Mouse (Mus musculus): Measurements from ENCODE around the gene Ublcp1. TPM values are rescaled to one million over a fixed set of nuclear protein-coding genes. Genes with fewer than 3 reads are reported as not detected.

The Ublcp1 gene
- polyA plus RNA-seq, 1 experiment from 2014 or later = 36.9 TPM

DNA sequence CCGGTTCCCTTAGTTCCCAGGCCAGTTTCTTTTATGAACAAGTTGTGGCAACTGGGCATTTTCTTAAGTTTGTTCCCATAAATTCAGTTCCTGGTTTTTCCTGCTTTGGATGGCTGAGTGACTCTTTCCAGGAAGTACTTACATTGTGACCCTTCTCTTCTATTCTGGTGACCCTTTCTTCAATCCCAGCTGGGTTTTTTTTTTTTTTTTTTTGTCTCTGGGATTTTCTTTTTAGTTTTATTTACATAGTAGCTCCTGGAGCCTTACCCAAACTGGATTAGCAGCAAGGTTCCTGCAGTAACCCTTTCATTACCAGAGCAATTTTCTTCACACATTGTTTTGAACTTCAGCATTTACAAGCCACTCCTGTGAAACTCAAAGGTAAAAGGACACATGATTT, 46.1 kb upstream of the Ublcp1 start:
- ATAC-seq (ENCODE audit: low FRiP score, low TSS enrichment) = no peak
- DNase-seq (ENCODE audit: low spot score) = no peak
- Histone ChIP-seq H3K9me3 (ENCODE audit: control insufficient read depth, low read length) (no peaks in the 10 kb centered on the region), H3K9ac (ENCODE audit: low read length) (no peak overlapping the region), H3K4me3 (ENCODE audit: low read depth, low read length) (no peak overlapping the region), H3K4me2 (replicated peaks; ENCODE audit: low read depth) (no peak overlapping the region), H3K4me1 (replicated peaks; ENCODE audit: control insufficient read depth, insufficient read depth) (0 out of 2 replicates have a peak, but pooled peaks cover 4% of the 10 kb centered on the region), H3K27me3 (ENCODE audit: control insufficient read depth, insufficient read depth, low read length) (no peaks in the 10 kb centered on the region), H3K27ac (replicated peaks) (no peak overlapping the region), H3K36me3 (ENCODE audit: control insufficient read depth, insufficient read depth, low read length) (no peaks in the 10 kb centered on the region)
- 16% methylated on average over 1 of the region's 1 CpGs for WGBS
- TF ChIP-seq EP300 (optimal IDR thresholded peaks at IDR 0.05) = no peak
- TF ChIP-seq CTCF (IDR thresholded peaks at IDR 0.05; ENCODE audit: low read depth) = no peak

DNA sequence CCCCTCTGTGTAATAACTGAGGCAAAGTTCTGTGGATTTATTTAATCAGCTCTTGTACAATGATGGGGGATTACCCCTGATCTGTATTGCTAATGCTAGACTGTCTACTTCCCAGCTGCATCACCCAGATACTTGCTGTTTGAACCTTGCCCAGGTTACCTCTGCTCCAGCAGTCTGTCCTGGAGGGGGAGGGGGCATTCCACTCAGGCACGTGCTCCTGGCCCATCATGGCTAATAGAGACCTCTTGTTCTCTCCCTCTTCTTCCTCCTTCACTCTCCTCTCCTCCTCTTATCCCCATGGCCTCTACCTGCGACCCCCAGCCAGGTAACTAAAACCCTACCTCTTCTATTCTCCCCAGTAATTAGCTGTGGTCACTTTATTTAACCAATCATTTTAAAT, 44.4 kb upstream of the Ublcp1 start:
- 0 out of 2 replicates have a peak, but pooled peaks cover 4% of the 10 kb centered on the region for H3K4me1 ChIP-seq (replicated peaks; ENCODE audit: control insufficient read depth, insufficient read depth)
- H3K27me3 ChIP-seq (ENCODE audit: control insufficient read depth, insufficient read depth, low read length) = no peaks in the 10 kb centered on the region
- no peaks in the 10 kb centered on the region for H3K36me3 ChIP-seq (ENCODE audit: control insufficient read depth, insufficient read depth, low read length)
- no peak for TF ChIP-seq EP300 (optimal IDR thresholded peaks at IDR 0.05)
- no peak for TF ChIP-seq CTCF (IDR thresholded peaks at IDR 0.05; ENCODE audit: low read depth)
- H3K4me3 ChIP-seq (ENCODE audit: low read depth, low read length) = no peak overlapping the region
- 49% methylated on average over 2 of the region's 2 CpGs for WGBS
- no peaks in the 10 kb centered on the region for H3K9me3 ChIP-seq (ENCODE audit: control insufficient read depth, low read length)
- H3K4me2 ChIP-seq (replicated peaks; ENCODE audit: low read depth) = no peak overlapping the region
- H3K27ac ChIP-seq (replicated peaks) = no peak overlapping the region
- no peak for DNase-seq (ENCODE audit: low spot score)
- no peak overlapping the region for H3K9ac ChIP-seq (ENCODE audit: low read length)
- ATAC-seq (ENCODE audit: low FRiP score, low TSS enrichment) = no peak

DNA sequence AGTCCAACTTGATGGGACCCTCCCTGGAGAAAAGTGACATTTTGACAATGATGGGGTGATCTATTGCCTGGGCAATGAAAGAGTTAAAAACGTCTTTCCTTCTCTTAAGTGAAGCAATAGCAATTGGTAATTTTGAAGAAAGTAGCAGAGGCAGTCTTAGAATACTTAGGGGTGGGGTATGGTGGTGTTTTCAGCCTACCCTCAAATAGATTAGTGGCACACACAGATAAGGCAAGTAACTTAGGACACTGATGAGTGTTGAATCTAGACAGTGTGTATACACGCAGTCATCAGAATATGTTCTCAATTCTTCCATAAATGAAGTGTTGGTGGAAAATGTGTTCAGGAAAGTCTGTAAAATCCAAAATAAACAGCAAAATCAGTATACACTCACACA, 42.7 kb upstream of the Ublcp1 start:
- WGBS = 54% methylated on average over 2 of the region's 2 CpGs
- 0 out of 2 replicates have a peak, but pooled peaks cover under 1% of the 10 kb centered on the region for H3K4me1 ChIP-seq (replicated peaks; ENCODE audit: control insufficient read depth, insufficient read depth)
- TF ChIP-seq EP300 (optimal IDR thresholded peaks at IDR 0.05) = no peak
- TF ChIP-seq CTCF (IDR thresholded peaks at IDR 0.05; ENCODE audit: low read depth) = no peak

DNA sequence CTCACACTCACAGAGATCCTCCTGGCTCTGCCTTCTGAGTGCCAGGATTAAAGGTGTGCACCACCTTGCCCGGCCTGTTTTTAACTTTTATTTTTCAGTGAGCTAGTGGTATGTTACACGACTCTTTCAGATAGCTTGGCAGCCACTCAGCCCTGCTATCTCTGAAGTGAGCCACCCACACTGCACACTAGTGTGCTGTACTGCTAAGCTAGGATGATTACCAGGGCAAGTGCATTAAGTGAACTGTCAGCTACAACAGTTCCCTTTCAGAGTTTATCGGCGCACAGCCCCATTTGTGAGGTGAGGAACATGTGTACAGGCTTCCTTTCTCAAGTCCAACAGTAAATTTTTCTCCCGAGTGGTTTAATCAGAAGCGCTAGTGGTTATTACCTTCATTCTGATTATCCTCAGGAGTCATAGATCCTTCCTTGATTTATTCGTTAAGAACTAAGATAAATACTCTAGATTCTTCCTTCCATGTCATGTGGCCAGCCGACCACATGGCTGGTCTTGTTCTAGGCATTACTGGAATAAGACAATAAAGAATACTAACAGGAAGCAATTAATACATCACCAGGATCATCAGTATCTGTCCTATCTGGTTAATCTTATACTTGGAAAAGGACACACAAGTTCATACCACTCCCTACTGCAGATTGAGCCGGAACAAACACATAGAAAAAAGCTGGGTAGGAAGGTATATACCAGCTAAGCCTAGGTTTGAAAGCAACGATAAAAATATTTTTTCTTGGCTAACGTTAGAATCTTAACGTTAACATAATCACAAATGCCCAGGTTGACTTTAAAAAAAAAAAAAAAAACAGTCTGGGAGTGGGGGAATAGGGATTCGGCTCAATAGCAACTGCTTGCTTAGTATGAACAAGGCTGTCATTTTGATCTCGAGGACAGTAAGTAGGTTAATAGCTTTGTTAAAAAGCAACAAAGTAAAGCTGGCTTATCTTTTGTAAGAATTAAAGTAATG, 42.0 kb upstream of the Ublcp1 start:
- H3K4me3 ChIP-seq (ENCODE audit: low read depth, low read length) = no peak overlapping the region
- no peaks in the 10 kb centered on the region for H3K9me3 ChIP-seq (ENCODE audit: control insufficient read depth, low read length)
- H3K4me1 ChIP-seq (replicated peaks; ENCODE audit: control insufficient read depth, insufficient read depth) = no peaks in the 10 kb centered on the region
- WGBS = 52% methylated on average over 14 of the region's 14 CpGs
- no peak overlapping the region for H3K9ac ChIP-seq (ENCODE audit: low read length)
- H3K4me2 ChIP-seq (replicated peaks; ENCODE audit: low read depth) = no peak overlapping the region
- no peaks in the 10 kb centered on the region for H3K27me3 ChIP-seq (ENCODE audit: control insufficient read depth, insufficient read depth, low read length)
- ATAC-seq (ENCODE audit: low FRiP score, low TSS enrichment) = no peak
- no peak for DNase-seq (ENCODE audit: low spot score)
- no peak overlapping the region for H3K27ac ChIP-seq (replicated peaks)
- H3K36me3 ChIP-seq (ENCODE audit: control insufficient read depth, insufficient read depth, low read length) = no peaks in the 10 kb centered on the region
- TF ChIP-seq EP300 (optimal IDR thresholded peaks at IDR 0.05) (no peak), CTCF (IDR thresholded peaks at IDR 0.05; ENCODE audit: low read depth) (no peak)

More for the DNA sequence above, 42.7 kb upstream of the Ublcp1 start:
- DNase-seq (ENCODE audit: low spot score) = no peak
- no peak overlapping the region for H3K4me3 ChIP-seq (ENCODE audit: low read depth, low read length)
- no peak overlapping the region for H3K4me2 ChIP-seq (replicated peaks; ENCODE audit: low read depth)
- no peak overlapping the region for H3K9ac ChIP-seq (ENCODE audit: low read length)
- H3K27ac ChIP-seq (replicated peaks) = no peak overlapping the region
- ATAC-seq (ENCODE audit: low FRiP score, low TSS enrichment) = no peak
- no peaks in the 10 kb centered on the region for H3K36me3 ChIP-seq (ENCODE audit: control insufficient read depth, insufficient read depth, low read length)
- H3K27me3 ChIP-seq (ENCODE audit: control insufficient read depth, insufficient read depth, low read length) = no peaks in the 10 kb centered on the region
- H3K9me3 ChIP-seq (ENCODE audit: control insufficient read depth, low read length) = no peaks in the 10 kb centered on the region

DNA sequence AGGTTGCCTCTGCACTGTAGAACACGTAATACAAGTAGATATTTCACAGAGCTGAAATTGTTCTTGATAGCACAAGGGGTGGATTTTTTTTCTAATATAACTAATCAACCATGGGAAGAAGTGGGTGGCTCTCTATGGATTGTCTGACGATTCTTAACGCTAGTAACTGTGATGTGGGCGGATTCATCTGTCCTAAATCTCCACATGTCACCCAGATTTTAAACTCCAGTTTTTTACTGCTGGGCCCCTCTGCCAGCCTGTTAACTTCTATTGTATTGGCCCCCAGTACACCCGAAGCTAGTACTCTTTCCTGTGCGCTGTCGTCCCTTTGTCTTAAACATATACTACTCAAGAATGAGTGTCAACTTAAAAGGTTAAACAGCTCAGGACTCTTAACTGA, 40.1 kb upstream of the Ublcp1 start:
- WGBS = 80% methylated on average over 7 of the region's 7 CpGs
- no peak for TF ChIP-seq CTCF (IDR thresholded peaks at IDR 0.05; ENCODE audit: low read depth)
- TF ChIP-seq EP300 (optimal IDR thresholded peaks at IDR 0.05) = no peak
- no peaks in the 10 kb centered on the region for H3K27me3 ChIP-seq (ENCODE audit: control insufficient read depth, insufficient read depth, low read length)

DNA sequence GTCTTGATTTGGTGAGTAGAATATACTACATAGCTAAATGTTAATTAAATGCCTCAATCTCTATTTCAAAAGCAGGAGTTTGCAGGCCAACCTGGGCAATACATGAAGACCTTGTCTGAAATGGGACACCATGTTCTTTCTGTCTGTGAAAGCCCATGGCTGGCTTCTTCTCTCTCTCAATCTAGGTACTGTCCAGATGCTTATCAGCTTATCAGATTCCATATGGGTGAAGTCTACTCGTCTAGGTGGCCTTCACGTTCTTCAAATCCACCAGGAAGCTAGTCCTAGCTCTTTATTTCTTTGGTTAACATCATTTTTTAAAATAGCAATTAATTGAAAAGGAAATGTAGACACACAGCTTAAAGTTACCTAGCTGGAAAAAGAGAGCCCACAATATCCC, 39.6 kb upstream of the Ublcp1 start:
- H3K4me1 ChIP-seq (replicated peaks; ENCODE audit: control insufficient read depth, insufficient read depth) = no peaks in the 10 kb centered on the region
- H3K4me3 ChIP-seq (ENCODE audit: low read depth, low read length) = no peak overlapping the region
- no peak for TF ChIP-seq EP300 (optimal IDR thresholded peaks at IDR 0.05)
- no peak for TF ChIP-seq CTCF (IDR thresholded peaks at IDR 0.05; ENCODE audit: low read depth)
- no peaks in the 10 kb centered on the region for H3K27me3 ChIP-seq (ENCODE audit: control insufficient read depth, insufficient read depth, low read length)
- no peak for ATAC-seq (ENCODE audit: low FRiP score, low TSS enrichment)
- H3K9me3 ChIP-seq (ENCODE audit: control insufficient read depth, low read length) = no peaks in the 10 kb centered on the region
- no peak overlapping the region for H3K27ac ChIP-seq (replicated peaks)
- H3K36me3 ChIP-seq (ENCODE audit: control insufficient read depth, insufficient read depth, low read length) = no peaks in the 10 kb centered on the region
- WGBS = 81% methylated on average over 2 of the region's 2 CpGs
- no peak overlapping the region for H3K9ac ChIP-seq (ENCODE audit: low read length)
- DNase-seq (ENCODE audit: low spot score) = no peak
- H3K4me2 ChIP-seq (replicated peaks; ENCODE audit: low read depth) = no peak overlapping the region

More for the DNA sequence above, 40.1 kb upstream of the Ublcp1 start:
- no peaks in the 10 kb centered on the region for H3K4me1 ChIP-seq (replicated peaks; ENCODE audit: control insufficient read depth, insufficient read depth)
- H3K9me3 ChIP-seq (ENCODE audit: control insufficient read depth, low read length) = no peaks in the 10 kb centered on the region
- ATAC-seq (ENCODE audit: low FRiP score, low TSS enrichment) (no peak), DNase-seq (ENCODE audit: low spot score) (no peak)
- H3K4me2 ChIP-seq (replicated peaks; ENCODE audit: low read depth) = no peak overlapping the region
- H3K4me3 ChIP-seq (ENCODE audit: low read depth, low read length) = no peak overlapping the region
- no peaks in the 10 kb centered on the region for H3K36me3 ChIP-seq (ENCODE audit: control insufficient read depth, insufficient read depth, low read length)
- no peak overlapping the region for H3K27ac ChIP-seq (replicated peaks)
- H3K9ac ChIP-seq (ENCODE audit: low read length) = no peak overlapping the region
